Mouse (Mus musculus): Measurements from ENCODE around the gene Togaram1. TPM values are rescaled to one million over a fixed set of nuclear protein-coding genes. Genes with fewer than 3 reads are reported as not detected.

Gene Togaram1
- polyA plus RNA-seq, 1 experiment = 3.5 TPM

DNA sequence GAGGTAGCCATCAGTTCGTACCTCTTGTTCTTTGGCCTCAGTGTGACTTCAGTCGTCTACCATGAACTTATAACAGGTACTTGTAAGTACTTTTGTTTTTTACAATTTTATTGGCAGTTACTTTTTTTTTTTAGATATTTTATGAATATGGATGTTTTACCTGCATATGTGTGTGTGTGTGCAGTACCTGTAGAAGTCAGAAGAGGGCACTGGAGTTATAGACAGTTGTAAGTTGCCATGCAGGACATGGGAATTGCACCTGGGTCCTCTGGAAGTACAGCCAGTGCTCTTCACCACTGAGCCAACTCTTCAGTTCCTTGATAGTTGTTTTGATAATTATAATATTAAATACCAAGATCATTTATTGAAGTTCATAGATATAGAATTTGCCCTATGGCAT, 28.1 kb upstream of the Togaram1 start:
- peaks cover 5% of the 10 kb centered on the region for H3K36me3 ChIP-seq (ENCODE audit: control insufficient read depth, insufficient read depth)
- no peak for TF ChIP-seq MAX (IDR thresholded peaks at IDR 0.05; ENCODE audit: low read depth)
- no peak for TF ChIP-seq SRF (IDR thresholded peaks at IDR 0.05; ENCODE audit: control insufficient read depth, insufficient read length, low read depth)
- no peak for TF ChIP-seq POLR2A (IDR thresholded peaks at IDR 0.05; ENCODE audit: insufficient read length, low read depth)
- H3K79me2 ChIP-seq (ENCODE audit: control insufficient read depth, insufficient read depth) = no peaks in the 10 kb centered on the region
- H3K4me2 ChIP-seq (ENCODE audit: low read depth) = no peak overlapping the region
- no peaks in the 10 kb centered on the region for H3K27me3 ChIP-seq (ENCODE audit: control insufficient read depth, insufficient read depth, insufficient read length)
- no peak overlapping the region for H3K4me3 ChIP-seq
- H3ac ChIP-seq (ENCODE audit: control insufficient read depth, insufficient read length) = no peak overlapping the region

DNA sequence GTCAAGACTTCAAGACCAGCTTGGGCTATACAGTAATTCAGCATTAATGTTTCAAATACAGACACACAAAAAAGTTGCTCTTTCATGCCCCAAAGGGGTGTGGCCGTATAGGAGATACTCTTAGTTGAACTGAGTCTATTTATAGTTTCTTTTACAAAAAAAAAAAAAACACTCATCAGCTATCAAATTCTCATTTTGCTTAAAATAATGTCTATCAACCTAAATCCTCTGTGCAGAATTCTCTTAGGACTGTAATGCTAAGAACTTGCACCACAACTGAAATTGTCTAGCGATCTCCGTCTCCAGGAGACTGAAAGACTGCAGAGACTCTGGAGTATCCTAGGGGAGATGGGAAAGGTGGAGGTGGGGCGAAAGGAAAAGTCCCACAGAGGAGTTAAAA, 1.0 kb upstream of the Togaram1 start:
- H3K27me3 ChIP-seq (ENCODE audit: control insufficient read depth, insufficient read depth, insufficient read length) = no peaks in the 10 kb centered on the region
- H3K4me3 ChIP-seq = peak overlapping the region; percentile 95
- TF ChIP-seq TCF12 (IDR thresholded peaks at IDR 0.05; ENCODE audit: insufficient read depth, poor library complexity, severe bottlenecking) = no peak
- TF ChIP-seq CEBPB (IDR thresholded peaks at IDR 0.05; ENCODE audit: insufficient read depth, poor library complexity, severe bottlenecking) = no peak
- TF ChIP-seq POLR2A (IDR thresholded peaks at IDR 0.05; ENCODE audit: insufficient read length, low read depth) = no peak
- TF ChIP-seq MYOG (IDR thresholded peaks at IDR 0.05; ENCODE audit: control insufficient read depth in 1 of 3, insufficient read depth in 1 of 3, insufficient read length in 2 of 3, low read depth in 2 of 3) = no peak
- no peak for TF ChIP-seq TCF3 (IDR thresholded peaks at IDR 0.05; ENCODE audit: insufficient read length, low read depth)
- TF ChIP-seq POLR2AphosphoS2 (IDR thresholded peaks at IDR 0.05; ENCODE audit: insufficient read length, low read depth) = no peak
- TF ChIP-seq E2F4 (IDR thresholded peaks at IDR 0.05; ENCODE audit: insufficient read depth) = no peak
- no peak for TF ChIP-seq USF1 (IDR thresholded peaks at IDR 0.05; ENCODE audit: low read depth)
- no peak for TF ChIP-seq REST (IDR thresholded peaks at IDR 0.05; ENCODE audit: insufficient read depth, insufficient read length)
- TF ChIP-seq SRF (IDR thresholded peaks at IDR 0.05; ENCODE audit: control insufficient read depth, insufficient read length, low read depth) = no peak
- no peak for TF ChIP-seq MYOD1 (IDR thresholded peaks at IDR 0.05; ENCODE audit: control insufficient read depth in 1 of 3, insufficient read length in 2 of 3, low read depth in 2 of 3)
- no peak for TF ChIP-seq MAX (IDR thresholded peaks at IDR 0.05; ENCODE audit: low read depth)
- peak overlapping the region; percentile 24 for H3ac ChIP-seq (ENCODE audit: control insufficient read depth, insufficient read length)
- no peaks in the 10 kb centered on the region for H3K36me3 ChIP-seq (ENCODE audit: control insufficient read depth, insufficient read depth)
- H3K4me2 ChIP-seq (ENCODE audit: low read depth) = peak overlapping the region; percentile 91
- H3K79me2 ChIP-seq (ENCODE audit: control insufficient read depth, insufficient read depth) = peaks cover 88% of the 10 kb centered on the region

DNA sequence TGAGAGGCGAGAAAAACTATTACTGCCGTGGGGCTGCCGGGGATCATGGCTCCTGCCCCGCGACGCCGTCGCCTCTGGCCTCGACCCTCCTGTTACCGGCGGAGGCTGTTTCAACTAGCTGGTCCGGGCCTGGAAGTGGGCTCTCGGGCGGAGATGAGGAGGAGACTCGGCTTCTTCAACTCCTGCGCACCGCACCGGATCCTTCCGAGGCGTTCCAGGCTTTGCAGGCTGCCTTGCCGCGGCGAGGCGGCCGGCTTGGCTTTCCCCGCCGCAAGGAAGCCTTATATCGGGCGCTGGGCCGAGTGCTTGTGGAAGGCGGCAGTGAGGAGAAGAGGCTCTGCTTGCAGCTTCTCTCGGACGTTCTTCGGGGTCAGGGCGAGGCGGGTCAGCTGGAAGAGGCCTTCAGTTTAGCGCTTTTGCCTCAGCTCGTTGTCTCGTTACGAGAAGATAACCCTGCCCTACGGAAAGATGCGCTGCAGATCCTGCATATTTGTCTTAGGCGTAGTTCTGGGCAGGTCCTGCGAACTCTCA, 562 bp downstream of the Togaram1 start:
- H3K4me2 ChIP-seq (ENCODE audit: low read depth) = peak overlapping the region; percentile 98
- H3K4me3 ChIP-seq = peak overlapping the region; percentile 95
- peaks cover 5% of the 10 kb centered on the region for H3K36me3 ChIP-seq (ENCODE audit: control insufficient read depth, insufficient read depth)
- peaks cover 88% of the 10 kb centered on the region for H3K79me2 ChIP-seq (ENCODE audit: control insufficient read depth, insufficient read depth)
- peak overlapping the region; percentile 24 for H3ac ChIP-seq (ENCODE audit: control insufficient read depth, insufficient read length)
- TF ChIP-seq POLR2A (IDR thresholded peaks at IDR 0.05; ENCODE audit: insufficient read length, low read depth) = no peak
- no peak for TF ChIP-seq TCF3 (IDR thresholded peaks at IDR 0.05; ENCODE audit: insufficient read length, low read depth)
- TF ChIP-seq POLR2AphosphoS2 (IDR thresholded peaks at IDR 0.05; ENCODE audit: insufficient read length, low read depth) = no peak
- TF ChIP-seq CEBPB (IDR thresholded peaks at IDR 0.05; ENCODE audit: insufficient read depth, poor library complexity, severe bottlenecking) = no peak
- no peak for TF ChIP-seq MYOG (IDR thresholded peaks at IDR 0.05; ENCODE audit: control insufficient read depth in 1 of 3, insufficient read depth in 1 of 3, insufficient read length in 2 of 3, low read depth in 2 of 3)
- no peak for TF ChIP-seq E2F4 (IDR thresholded peaks at IDR 0.05; ENCODE audit: insufficient read depth)
- TF ChIP-seq SRF (IDR thresholded peaks at IDR 0.05; ENCODE audit: control insufficient read depth, insufficient read length, low read depth) = no peak
- TF ChIP-seq MYOD1 (IDR thresholded peaks at IDR 0.05; ENCODE audit: control insufficient read depth in 1 of 3, insufficient read length in 2 of 3, low read depth in 2 of 3) = no peak
- no peak for TF ChIP-seq TCF12 (IDR thresholded peaks at IDR 0.05; ENCODE audit: insufficient read depth, poor library complexity, severe bottlenecking)
- TF ChIP-seq USF1 (IDR thresholded peaks at IDR 0.05; ENCODE audit: low read depth) = no peak
- TF ChIP-seq MAX (IDR thresholded peaks at IDR 0.05; ENCODE audit: low read depth) = no peak
- TF ChIP-seq REST (IDR thresholded peaks at IDR 0.05; ENCODE audit: insufficient read depth, insufficient read length) = no peak
- no peaks in the 10 kb centered on the region for H3K27me3 ChIP-seq (ENCODE audit: control insufficient read depth, insufficient read depth, insufficient read length)

DNA sequence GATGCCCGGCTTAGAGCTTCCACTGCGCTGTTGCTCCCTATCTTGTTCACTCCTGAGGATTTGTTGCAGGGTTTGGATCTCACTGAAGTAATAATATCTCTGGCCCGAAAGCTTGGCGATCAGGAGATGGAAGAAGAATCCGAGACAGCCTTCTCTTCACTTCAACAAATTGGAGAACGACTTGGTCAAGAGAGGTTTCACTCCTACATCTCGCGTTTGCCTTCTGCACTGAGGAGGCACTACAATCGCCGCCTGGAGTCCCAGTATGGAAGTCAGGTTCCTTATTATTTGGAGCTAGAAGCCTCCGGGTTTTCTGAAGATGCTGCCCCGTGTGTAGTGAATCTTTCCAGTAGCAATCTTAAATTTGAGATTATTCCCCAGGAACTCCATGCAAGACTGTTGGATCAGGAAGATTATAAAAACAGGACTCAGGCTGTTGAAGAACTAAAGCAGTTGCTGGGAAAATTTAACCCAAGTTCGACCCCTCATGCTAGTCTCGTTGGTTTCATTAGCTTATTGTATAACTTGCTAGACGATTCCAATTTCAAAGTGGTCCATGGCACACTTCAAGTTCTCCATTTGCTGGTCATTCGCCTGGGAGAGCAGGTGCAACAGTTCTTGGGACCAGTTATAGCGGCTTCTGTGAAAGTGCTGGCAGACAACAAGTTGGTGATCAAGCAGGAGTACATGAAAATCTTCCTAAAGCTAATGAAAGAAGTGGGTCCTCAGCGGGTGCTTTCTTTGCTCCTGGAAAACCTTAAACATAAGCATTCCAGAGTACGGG, 1.2 kb downstream of the Togaram1 start:
- Histone ChIP-seq H3K36me3 (ENCODE audit: control insufficient read depth, insufficient read depth) (peaks cover 5% of the 10 kb centered on the region), H3ac (ENCODE audit: control insufficient read depth, insufficient read length) (peak overlapping the region; percentile 24), H3K79me2 (ENCODE audit: control insufficient read depth, insufficient read depth) (peaks cover 91% of the 10 kb centered on the region), H3K4me3 (peak overlapping the region; percentile 95), H3K27me3 (ENCODE audit: control insufficient read depth, insufficient read depth, insufficient read length) (no peaks in the 10 kb centered on the region), H3K4me2 (ENCODE audit: low read depth) (peak overlapping the region; percentile 98)
- TF ChIP-seq SRF (IDR thresholded peaks at IDR 0.05; ENCODE audit: control insufficient read depth, insufficient read length, low read depth) (no peak), CEBPB (IDR thresholded peaks at IDR 0.05; ENCODE audit: insufficient read depth, poor library complexity, severe bottlenecking) (no peak), E2F4 (IDR thresholded peaks at IDR 0.05; ENCODE audit: insufficient read depth) (no peak), USF1 (IDR thresholded peaks at IDR 0.05; ENCODE audit: low read depth) (no peak), POLR2AphosphoS2 (IDR thresholded peaks at IDR 0.05; ENCODE audit: insufficient read length, low read depth) (no peak), MAX (IDR thresholded peaks at IDR 0.05; ENCODE audit: low read depth) (no peak), POLR2A (IDR thresholded peaks at IDR 0.05; ENCODE audit: insufficient read length, low read depth) (no peak), TCF3 (IDR thresholded peaks at IDR 0.05; ENCODE audit: insufficient read length, low read depth) (no peak), MYOD1 (IDR thresholded peaks at IDR 0.05; ENCODE audit: control insufficient read depth in 1 of 3, insufficient read length in 2 of 3, low read depth in 2 of 3) (no peak)
